Mouse (Mus musculus) thymus, adult 2 months (tissue): ENCODE measurements around the gene Scarb2. TPM values are rescaled to one million over a fixed set of nuclear protein-coding genes. Genes with fewer than 3 reads are reported as not detected.

Source experiments
- DNase-seq: peaks from one replicate; pipeline ENCODE4 v3.0.0; 2021
- H3K27ac ChIP-seq: fragments of 200-500 bp; 2 replicates; pipeline ENCODE4 v1.5.1; 2012; ENCODE audit warnings: low read length, control low read depth; ENCODE audit not compliant: control insufficient read depth, insufficient read depth
- H3K27me3 ChIP-seq: fragments of 200-500 bp; 2 replicates; pipeline ENCODE4 v1.6.1; 2012; ENCODE audit warnings: mild to moderate bottlenecking, low read length, moderate library complexity, mixed read lengths; ENCODE audit not compliant: control insufficient read depth, insufficient read depth
- H3K36me3 ChIP-seq: fragments of 200-500 bp; 2 replicates; pipeline ENCODE4 v1.6.1; 2012; ENCODE audit warnings: mild to moderate bottlenecking, low read length, moderate library complexity; ENCODE audit not compliant: control insufficient read depth, insufficient read depth
- H3K4me1 ChIP-seq: fragments of 200-500 bp; replicated peaks from 2 replicates; pipeline ENCODE4 v1.6.1; 2012; ENCODE audit warnings: low read length; ENCODE audit not compliant: control insufficient read depth, insufficient read depth
- H3K4me3 ChIP-seq: fragments of 200-500 bp; 2 replicates; pipeline ENCODE4 v1.5.1; 2012; ENCODE audit warnings: mild to moderate bottlenecking, low read length, control low read depth, moderate library complexity; ENCODE audit not compliant: control insufficient read depth, insufficient read depth
- CTCF ChIP-seq: fragments of 200-500 bp; IDR thresholded peaks from 2 replicates; pipeline ENCODE4 v1.5.1; 2012; ENCODE audit warnings: mild to moderate bottlenecking, control low read depth, low read length, moderate library complexity, borderline replicate concordance; ENCODE audit not compliant: control insufficient read depth, poor library complexity, insufficient read depth; ENCODE audit errors: extremely low read depth
- POLR2A ChIP-seq: fragments of 200-500 bp; IDR thresholded peaks from 2 replicates; pipeline ENCODE4 v1.6.1; 2012; ENCODE audit warnings: mild to moderate bottlenecking, low read length, control low read depth, moderate library complexity; ENCODE audit not compliant: control insufficient read depth, poor library complexity, insufficient read depth; ENCODE audit errors: extremely low read depth
- WGBS: fragments of 180-500 bp; shearing (Covaris S2); methylation state at CpG from one replicate; pipeline ENCODE4 v1.1.7; 2018; 5-methylcytosine and 5-hydroxymethylcytosine counted together
- polyA plus RNA-seq: library from polyadenylated mRNA; depleted of rRNA; stranded (reverse); fragments of >200 nt; gene quantifications from 2 replicates; pipeline ENCODE4 v1.2.3, GENCODE M21; 2012; rRNA removed

Gene Scarb2
- 40.2 and 40.9 TPM in 2 replicates for polyA plus RNA-seq

DNA sequence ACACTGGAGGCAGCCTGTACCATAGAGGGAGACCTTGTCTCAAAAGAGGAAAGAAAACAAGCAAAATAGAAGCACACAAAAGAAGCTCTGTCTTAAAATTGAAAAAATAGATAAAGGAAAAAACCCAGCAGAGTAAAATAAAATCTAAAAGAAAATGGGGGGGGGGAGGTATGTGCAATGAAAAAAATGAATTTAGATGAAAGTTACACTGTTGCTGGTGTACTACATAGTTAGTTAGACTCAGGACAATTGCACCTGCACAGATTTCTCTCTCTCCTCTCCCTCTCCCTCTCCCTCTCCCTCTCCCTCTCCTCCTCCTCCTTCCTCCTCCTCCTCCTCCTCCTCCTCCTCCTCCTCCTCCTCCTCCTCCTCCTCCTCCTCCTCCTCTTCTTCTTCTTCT, at the start of gene Scarb2:
TSS of gene Scarb2 (minus strand) at position 101 of the 400 bp plus-strand sequence.
- no peak for DNase-seq
- Histone ChIP-seq H3K36me3 (no peaks in the 10 kb centered on the region), H3K27me3 (no peaks in the 10 kb centered on the region), H3K4me3 (peak within 1 kb of the TSS; percentile 92), H3K4me1 (peaks cover 16% of the 10 kb centered on the region), H3K27ac (peak within 1 kb of the TSS; percentile 79)
- no peak for TF ChIP-seq POLR2A
- TF ChIP-seq CTCF = no peak

GRCm38 (mm10) chr5:92555905-92556304, 49.3 kb upstream of the Scarb2 start:
- Histone ChIP-seq H3K4me1 (no peaks in the 10 kb centered on the region), H3K4me3 (no peak overlapping the region), H3K27me3 (no peaks in the 10 kb centered on the region), H3K27ac (no peak overlapping the region), H3K36me3 (no peaks in the 10 kb centered on the region)
- no peak for TF ChIP-seq POLR2A
- no peak for TF ChIP-seq CTCF
- 95% methylated on average over 1 of the region's 1 CpGs for WGBS
- DNase-seq = no peak

DNA sequence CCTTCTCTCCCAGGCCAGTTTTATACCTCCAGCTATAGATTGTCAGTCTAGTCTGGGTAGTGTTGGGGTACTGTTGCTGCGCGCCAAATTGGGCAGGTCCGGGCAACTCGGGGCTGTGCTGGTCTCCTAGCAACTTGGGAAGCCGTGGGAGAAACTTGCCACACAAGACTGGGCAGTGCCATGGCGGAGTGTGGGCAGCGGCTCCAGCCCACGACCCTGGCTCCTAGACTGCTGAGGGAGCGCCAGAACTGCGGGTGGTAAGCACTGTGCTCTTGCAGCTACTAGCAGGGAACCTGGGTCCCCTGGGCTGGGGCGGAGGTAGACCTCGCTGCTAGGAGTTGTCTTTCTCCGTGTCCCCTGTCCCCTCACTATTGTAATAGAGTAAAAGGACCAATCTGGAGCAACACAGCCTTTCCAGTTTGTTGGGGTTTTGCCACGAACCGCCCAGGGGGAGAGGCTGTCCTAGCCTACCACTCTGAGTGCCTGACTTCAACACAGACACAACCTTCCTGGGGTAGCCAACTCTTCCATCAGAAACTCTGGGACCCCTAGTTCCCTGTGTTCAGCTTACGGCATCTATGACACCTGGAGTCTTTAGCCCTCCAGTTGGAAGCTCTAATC, 48.4 kb upstream of the Scarb2 start, which contains the start of gene Fam47e:
TSS of gene Fam47e (plus strand) at position 179 of the 621 bp plus-strand sequence.
- no peak for DNase-seq
- H3K4me3 ChIP-seq = no peak within 1 kb of the TSS
- H3K36me3 ChIP-seq = no peaks in the 10 kb centered on the region
- H3K27ac ChIP-seq = no peak within 1 kb of the TSS
- H3K27me3 ChIP-seq = no peaks in the 10 kb centered on the region
- TF ChIP-seq POLR2A (no peak), CTCF (no peak)
- 76% methylated on average over 16 of the region's 16 CpGs for WGBS
- no peaks in the 10 kb centered on the region for H3K4me1 ChIP-seq

- H3K27ac ChIP-seq = no peak overlapping the region
- no peaks in the 10 kb centered on the region for H3K4me1 ChIP-seq
- TF ChIP-seq CTCF (no peak), POLR2A (no peak)
- no peak for DNase-seq
- H3K27me3 ChIP-seq = no peaks in the 10 kb centered on the region
- no peaks in the 10 kb centered on the region for H3K36me3 ChIP-seq
- 93% methylated on average over 4 of the region's 4 CpGs for WGBS
- no peak overlapping the region for H3K4me3 ChIP-seq
These were observed 47.8 kb upstream of the Scarb2 start for GRCm38 (mm10) chr5:92554443-92554842.

- Histone ChIP-seq H3K36me3 (no peaks in the 10 kb centered on the region), H3K27ac (no peak overlapping the region), H3K27me3 (no peaks in the 10 kb centered on the region), H3K4me3 (no peak overlapping the region), H3K4me1 (no peaks in the 10 kb centered on the region)
- TF ChIP-seq CTCF (no peak), POLR2A (no peak)
- DNase-seq = peak; percentile 25
- WGBS = 78% methylated on average over 3 of the region's 3 CpGs
These were observed 47.3 kb upstream of the Scarb2 start for GRCm38 (mm10) chr5:92553939-92554338.

- 95% methylated on average over 2 of the region's 2 CpGs for WGBS
These were observed 46.0 kb upstream of the Scarb2 start for GRCm38 (mm10) chr5:92552611-92553010.

More at GRCm38 (mm10) chr5:92552611-92553010, 46.0 kb upstream of the Scarb2 start:
- Histone ChIP-seq H3K4me3 (no peak overlapping the region), H3K27ac (no peak overlapping the region), H3K36me3 (no peaks in the 10 kb centered on the region), H3K27me3 (no peaks in the 10 kb centered on the region), H3K4me1 (no peaks in the 10 kb centered on the region)
- DNase-seq = no peak
- TF ChIP-seq POLR2A = no peak
- TF ChIP-seq CTCF = no peak
